ENCODE assay signal across 8 mouse cellular contexts in the genomic region with DNA sequence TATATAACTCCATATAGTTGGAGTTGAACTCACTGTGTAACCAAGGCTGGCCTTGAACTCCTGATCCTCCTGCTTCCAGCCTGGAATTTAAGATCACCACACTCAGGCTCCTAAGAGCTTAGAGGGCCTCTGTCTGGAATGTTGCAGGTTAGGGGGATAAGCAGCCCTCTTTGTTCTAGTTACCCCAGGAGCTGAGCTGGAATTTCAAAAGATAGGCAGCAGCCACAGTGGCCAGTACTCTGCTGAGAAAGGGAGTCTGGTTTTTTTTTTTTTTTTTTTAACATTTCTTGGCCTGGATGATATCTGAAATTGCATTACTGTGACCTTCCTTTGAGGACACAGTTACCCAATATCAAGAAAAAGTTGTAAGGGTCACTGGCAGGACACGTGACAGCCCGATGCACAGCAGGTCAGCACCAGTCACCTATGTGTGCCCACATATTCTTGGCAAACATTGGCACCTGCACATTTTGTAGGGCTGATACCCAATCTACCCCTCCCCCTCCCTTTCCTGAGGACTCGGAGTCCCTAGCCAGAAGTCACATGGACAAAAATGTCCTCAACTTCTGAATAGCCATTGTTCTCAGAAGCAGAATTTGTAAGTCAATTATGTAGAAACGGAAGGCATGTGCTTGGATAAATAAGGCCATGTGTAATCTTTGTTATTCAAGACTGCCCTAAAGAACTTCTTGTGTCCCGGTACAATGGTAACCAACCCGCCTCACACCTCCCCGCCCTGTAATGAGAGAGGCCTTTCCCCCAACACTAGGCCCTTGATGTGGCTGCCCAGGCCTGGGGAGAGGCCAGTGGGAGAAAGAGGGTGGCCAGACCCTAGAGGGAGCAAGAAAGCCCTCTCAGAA. TPM values are rescaled to one million over a fixed set of nuclear protein-coding genes. Genes with fewer than 3 reads are reported as not detected.
A peak's percentile ranks its signal among the peaks of the same experiment; 100 is the strongest.
DNase-seq lines count a peak whose midpoint lies in the region; ATAC-seq and TF ChIP-seq lines count a peak whose summit lies in the region.

No protein-coding gene starts in this region.

- peak; percentile 62; the same call in 1 of the 2 replicates for ATAC-seq in forebrain, embryonic 14.5 days
- peak; percentile 84 for ATAC-seq in hindbrain, embryonic 11.5 days (ENCODE audit: low FRiP score)

- no peak overlapping the region for H3K9ac ChIP-seq in forebrain, embryonic 14.5 days (ENCODE audit: low read length)
- H3K9ac ChIP-seq in hindbrain, embryonic 11.5 days (ENCODE audit: low read depth, low read length) = no peak overlapping the region

- no peak overlapping the region for H3K4me3 ChIP-seq in forebrain, embryonic 14.5 days (ENCODE audit: low read depth, low read length)
- no peak overlapping the region for H3K4me3 ChIP-seq in hindbrain, embryonic 11.5 days (ENCODE audit: low read depth, low read length)
- H3K4me3 ChIP-seq in olfactory bulb, adult 2 months (ENCODE audit: insufficient read depth, low read depth, low read length) = no peak overlapping the region

- 11% methylated on average over 7 of the region's 7 CpGs for WGBS in forebrain, embryonic 14.5 days
- WGBS in hindbrain, embryonic 11.5 days = 18% methylated on average over 7 of the region's 7 CpGs
- WGBS in olfactory bulb, adult 2 months = 60% methylated on average over 7 of the region's 7 CpGs

- TF ChIP-seq CTCF in olfactory bulb, adult 2 months (IDR thresholded peaks at IDR 0.05; ENCODE audit: insufficient read depth, low read depth, low read length) = no peak

- no peak overlapping the region for H3K27ac ChIP-seq in forebrain, embryonic 14.5 days (ENCODE audit: low read depth, low read length)
- peak overlapping the region; percentile 13 for H3K27ac ChIP-seq in hindbrain, embryonic 11.5 days (ENCODE audit: low read depth, low read length)
- 0 out of 2 replicates have a peak overlapping the region, but pooled peaks have one; percentile 61 for H3K27ac ChIP-seq in olfactory bulb, adult 2 months (ENCODE audit: insufficient read depth, low read depth, low read length)

- TF ChIP-seq POLR2A in olfactory bulb, adult 2 months (IDR thresholded peaks at IDR 0.05; ENCODE audit: insufficient read depth, low read depth, low read length) = no peak

- H3K36me3 ChIP-seq in forebrain, embryonic 14.5 days (ENCODE audit: control insufficient read depth, insufficient read depth, low read length) = no peaks in the 10 kb centered on the region
- H3K36me3 ChIP-seq in hindbrain, embryonic 11.5 days (ENCODE audit: control insufficient read depth, insufficient read depth, low read length) = no peaks in the 10 kb centered on the region

- peak; percentile 79 for DNase-seq in ES-CJ7 (ENCODE audit: low read depth, low spot score)
- peak; percentile 86 for DNase-seq in Muller cell, postnatal 12 days (ENCODE audit: inconsistent ontology term)
- DNase-seq in forebrain, embryonic 14.5 days (ENCODE audit: low spot score) = peak; percentile 29
- peak; percentile 62 for DNase-seq in hindbrain, embryonic 11.5 days (ENCODE audit: low spot score)
- DNase-seq in left cerebral cortex, postnatal 10 days (ENCODE audit: extremely low spot score in 1 of 2, low spot score in 2 of 2) = peak; percentile 23 to 67
- DNase-seq in spleen, postnatal 4 days (ENCODE audit: low spot score in 2 of 2) = no peak
- no peak for DNase-seq in yolk sac, embryonic 10.5 days (ENCODE audit: low spot score)

- no peaks in the 10 kb centered on the region; the same call in 1 of the 2 replicates for H3K4me1 ChIP-seq in forebrain, embryonic 14.5 days (ENCODE audit: control insufficient read depth, insufficient read depth, low read length)
- peaks cover 5% of the 10 kb centered on the region; the same call in 1 of the 2 replicates for H3K4me1 ChIP-seq in hindbrain, embryonic 11.5 days (replicated peaks; ENCODE audit: control insufficient read depth, insufficient read depth, low read length)
- H3K4me1 ChIP-seq in olfactory bulb, adult 2 months (ENCODE audit: control insufficient read depth, insufficient read depth, low read length) = no peaks in the 10 kb centered on the region; the same call in 1 of the 2 replicates

- H3K9me3 ChIP-seq in forebrain, embryonic 14.5 days (replicated peaks; ENCODE audit: control insufficient read depth, low read length) = no peaks in the 10 kb centered on the region
- H3K9me3 ChIP-seq in hindbrain, embryonic 11.5 days (ENCODE audit: control insufficient read depth, low read length) = no peaks in the 10 kb centered on the region

- H3K4me2 ChIP-seq in forebrain, embryonic 14.5 days (ENCODE audit: low read length) = no peak overlapping the region
- H3K4me2 ChIP-seq in hindbrain, embryonic 11.5 days (replicated peaks; ENCODE audit: low read depth, low read length) = no peak overlapping the region

- intact Hi-C loops in left cerebral cortex, postnatal 10 days (cut with DNase I) = no loop called here

- no peaks in the 10 kb centered on the region for H3K27me3 ChIP-seq in forebrain, embryonic 14.5 days (replicated peaks; ENCODE audit: control insufficient read depth, insufficient read depth, low read length)
- H3K27me3 ChIP-seq in hindbrain, embryonic 11.5 days (ENCODE audit: control insufficient read depth, insufficient read depth, low read length) = no peaks in the 10 kb centered on the region

RNA-seq across cellular contexts. Expression of gene Adipor2, which starts 1.1 kb away (rescaled TPM):
- polyA plus RNA-seq in forebrain, embryonic 14.5 days (2014; fragmentation: Nextera tagmentation; extraction: Ambion mirVana) = 33.3 and 39.6 TPM in 2 replicates
- 19.3 and 34.5 TPM in 2 replicates for polyA plus RNA-seq in hindbrain, embryonic 11.5 days (2014; fragmentation: Nextera tagmentation; extraction: Ambion mirVana)
- 10 to 100 TPM; 40.5 to 43.1 TPM for total RNA-seq in left cerebral cortex, postnatal 10 days (2021)
- polyA plus RNA-seq in olfactory bulb, adult 2 months (2012; ENCODE audit: insufficient read depth, insufficient read length, low replicate concordance, missing spikeins) = not detected in 2 replicates

Comparison
In these comparisons a context has a peak if more than half of its experiments do, and no peak if none do; other contexts are left out.
1. DNase-seq: peak in ES-CJ7 (single experiment), Muller cell, postnatal 12 days (single experiment), forebrain, embryonic 14.5 days (single experiment), hindbrain, embryonic 11.5 days (single experiment) and left cerebral cortex, postnatal 10 days (2 of 2); none in spleen, postnatal 4 days (0 of 2) and yolk sac, embryonic 10.5 days (single experiment).
2. RNA of gene Adipor2, which starts 1.1 kb away (polyA plus RNA-seq): 19.3 to 34.5 TPM in hindbrain, embryonic 11.5 days and 33.3 to 39.6 TPM in forebrain, embryonic 14.5 days; not detected in olfactory bulb, adult 2 months; every median in the first group is over 10 times any median in the second.